Mouse (Mus musculus): ENCODE data around the gene Olfr90. TPM values are rescaled to one million over a fixed set of nuclear protein-coding genes. Genes with fewer than 3 reads are reported as not detected.

Gene Olfr90
- total RNA-seq, 2 experiments from 2014 or later, result not detected

DNA sequence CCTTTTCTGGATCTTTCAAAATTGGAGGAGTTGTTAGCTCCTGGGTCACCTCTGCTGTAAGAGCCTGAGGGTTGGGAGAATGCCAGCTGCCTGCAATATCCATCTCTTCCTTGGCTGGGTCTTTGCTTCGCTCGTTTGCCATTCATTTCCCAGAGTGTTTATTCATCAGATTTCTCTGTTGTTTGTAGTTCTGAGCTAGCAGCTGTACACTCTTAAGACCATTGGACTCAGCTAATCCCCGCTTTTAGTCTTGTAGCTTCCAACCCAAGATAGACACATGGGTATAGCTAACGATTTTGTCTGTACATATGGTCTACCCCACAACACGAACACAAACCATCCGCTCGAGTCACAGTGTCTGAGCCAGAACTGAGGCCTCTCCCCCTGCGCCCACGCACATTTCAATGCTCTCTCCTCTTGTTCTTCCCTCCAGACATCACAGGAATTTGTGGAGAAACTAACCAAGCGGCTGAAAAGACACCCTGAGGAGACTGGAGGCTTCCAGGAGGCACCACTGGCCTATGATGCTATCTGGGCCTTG is 26.1 kb downstream of the Olfr90 start:
- no peak for ATAC-seq (ENCODE audit: poor library complexity, severe bottlenecking)

DNA sequence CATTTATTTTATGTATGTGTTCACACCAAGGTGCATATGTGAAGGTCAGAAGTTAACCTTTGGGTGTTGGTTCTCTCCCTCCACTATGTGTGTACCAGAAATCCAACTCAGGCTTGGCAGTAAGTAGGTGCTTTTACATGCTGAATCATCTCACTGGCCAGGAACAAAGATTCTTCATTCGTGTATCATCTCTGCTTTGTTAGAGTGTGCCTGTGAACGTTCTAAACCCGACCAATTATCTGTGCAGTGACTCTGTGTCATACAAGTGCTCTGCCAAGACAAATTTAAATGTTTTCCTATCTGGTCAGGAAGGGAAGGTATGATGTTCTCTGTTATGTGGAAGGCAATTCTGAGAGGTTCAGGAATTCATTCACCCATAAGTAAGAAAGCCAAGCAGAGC is 26.9 kb downstream of the Olfr90 start:
- no peak for ATAC-seq (ENCODE audit: poor library complexity, severe bottlenecking)

DNA sequence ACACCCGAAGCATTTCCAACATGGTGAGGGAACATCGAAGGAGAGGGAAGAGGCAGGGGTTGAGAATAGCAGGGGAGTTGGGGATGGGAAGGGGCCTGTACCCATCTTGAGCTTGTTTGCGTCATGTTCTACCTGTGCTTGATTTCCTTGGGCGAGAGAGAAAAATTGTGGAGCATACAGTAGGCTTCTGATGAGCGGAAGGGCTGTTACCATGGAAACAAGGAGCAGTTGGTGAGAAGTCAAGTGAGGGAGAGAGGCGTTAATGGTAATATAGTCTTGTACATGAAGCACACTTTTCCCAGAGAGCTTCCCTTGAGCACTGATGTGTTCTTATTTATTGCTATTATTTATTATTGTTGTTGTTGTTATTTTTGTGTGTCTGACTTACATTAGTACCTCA is 31.3 kb downstream of the Olfr90 start:
- no peak for ATAC-seq (ENCODE audit: poor library complexity, severe bottlenecking)

DNA sequence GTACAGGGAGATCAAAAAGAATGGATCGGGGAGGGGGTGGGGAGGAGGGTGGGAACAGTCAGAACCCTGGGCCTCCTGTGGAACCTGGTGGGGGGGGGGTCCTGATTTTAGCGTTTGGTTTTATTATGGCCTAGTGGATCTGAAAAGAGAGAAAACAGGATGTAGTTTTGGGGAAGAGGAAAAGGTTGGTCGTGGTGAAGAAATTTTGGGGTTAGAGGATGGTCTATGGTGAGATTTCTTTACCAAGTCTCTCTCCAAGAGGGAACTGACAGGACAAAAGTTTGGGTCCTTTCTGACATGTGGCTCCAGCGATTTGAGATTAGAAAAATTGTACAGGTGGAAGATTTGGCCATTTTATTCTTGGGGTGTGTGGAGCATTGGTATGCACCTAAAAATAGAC is 36.6 kb downstream of the Olfr90 start:
- ATAC-seq (ENCODE audit: poor library complexity, severe bottlenecking), result peak; percentile 46

DNA sequence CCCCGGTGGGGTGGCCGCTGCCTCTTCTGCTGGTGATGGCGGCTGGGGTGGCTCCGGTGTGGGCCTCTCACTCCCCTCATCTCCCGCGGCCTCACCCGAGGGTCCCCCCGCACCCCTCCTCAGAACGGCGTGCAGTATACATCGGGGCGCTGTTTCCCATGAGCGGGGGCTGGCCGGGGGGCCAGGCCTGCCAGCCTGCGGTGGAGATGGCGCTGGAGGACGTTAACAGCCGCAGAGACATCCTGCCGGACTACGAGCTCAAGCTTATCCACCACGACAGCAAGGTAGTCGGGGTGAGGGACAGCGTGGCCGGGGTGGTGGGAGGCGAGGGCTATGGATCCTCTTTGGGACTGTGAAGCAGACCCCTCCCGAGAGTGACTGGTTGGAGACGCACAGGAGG is 37.4 kb downstream of the Olfr90 start:
- no peak for ATAC-seq (ENCODE audit: poor library complexity, severe bottlenecking)

DNA sequence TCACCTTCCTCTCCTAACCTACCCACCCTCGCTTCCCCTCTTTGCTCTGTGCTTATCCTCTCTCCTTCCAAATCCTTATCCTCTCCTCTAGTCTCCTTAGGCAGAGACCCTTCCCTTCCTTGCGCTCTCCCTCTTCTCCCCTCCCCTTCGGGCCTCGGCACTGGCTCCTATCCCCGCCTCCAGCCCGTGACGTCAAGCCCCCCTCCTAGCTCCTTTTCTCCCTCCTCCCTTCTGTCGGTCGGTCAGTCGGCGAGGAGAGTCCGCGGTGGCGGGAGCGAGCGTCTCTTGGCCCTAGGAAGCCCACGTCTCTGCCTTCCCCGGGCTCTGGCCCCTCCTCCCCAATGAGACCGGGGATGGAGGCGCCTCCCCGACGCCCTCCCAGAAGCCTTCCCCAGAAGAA is 37.9 kb downstream of the Olfr90 start:
- ATAC-seq (ENCODE audit: poor library complexity, severe bottlenecking), result peak; percentile 36

DNA sequence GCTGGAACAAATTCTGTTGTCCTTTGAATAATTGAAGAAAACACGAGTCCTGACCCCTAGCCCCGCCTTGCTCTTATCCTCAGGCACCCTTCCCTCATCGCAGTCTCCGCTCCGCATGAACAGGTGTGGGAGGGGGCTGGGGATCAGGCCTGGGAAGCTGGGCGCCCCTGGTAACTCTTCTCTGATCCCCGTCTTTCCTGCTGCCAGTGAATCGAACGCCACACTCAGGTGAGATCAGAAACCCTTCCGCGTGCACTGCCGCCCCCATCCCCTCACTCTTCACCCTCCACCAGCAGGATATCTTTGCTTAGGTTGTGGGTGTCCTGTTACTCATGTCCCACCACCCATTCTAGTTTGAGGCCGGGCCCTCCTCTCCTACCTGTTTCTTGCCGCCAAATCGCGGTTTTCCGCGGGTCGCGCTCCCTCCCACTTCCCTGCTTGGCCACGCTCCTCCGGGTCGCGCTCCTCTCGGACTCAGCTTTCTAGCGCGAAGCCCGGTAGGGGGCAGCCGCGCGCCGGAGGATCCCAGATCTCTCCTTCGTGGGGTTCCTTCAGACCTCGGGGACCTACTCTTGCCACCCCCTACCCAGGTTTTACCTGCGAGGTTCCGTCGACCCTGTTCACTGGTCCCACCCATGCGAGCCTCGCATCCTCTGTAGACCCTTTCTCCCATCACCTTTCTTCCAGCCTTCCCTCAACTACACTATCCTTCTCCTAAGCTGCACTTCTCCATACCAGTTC is 38.6 kb downstream of the Olfr90 start:
- 0 out of 2 replicates have a peak, but pooled peaks have one; percentile 23 for ATAC-seq (ENCODE audit: poor library complexity, severe bottlenecking)

DNA sequence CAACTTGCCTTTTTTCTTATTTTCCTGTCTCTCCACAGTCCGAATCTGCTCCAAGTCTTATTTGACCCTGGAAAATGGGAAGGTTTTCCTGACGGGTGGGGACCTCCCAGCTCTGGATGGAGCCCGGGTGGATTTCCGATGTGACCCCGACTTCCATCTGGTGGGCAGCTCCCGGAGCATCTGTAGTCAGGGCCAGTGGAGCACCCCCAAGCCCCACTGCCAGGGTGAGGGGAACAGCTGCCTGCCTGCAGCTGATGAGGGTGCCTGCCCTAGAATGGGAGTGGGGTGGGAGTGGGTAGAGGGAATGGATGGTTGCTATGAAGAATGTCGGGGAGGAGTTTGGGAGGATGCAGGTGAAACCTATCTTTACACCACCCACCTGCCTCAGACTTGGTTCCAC is 39.9 kb downstream of the Olfr90 start:
- no peak for ATAC-seq (ENCODE audit: poor library complexity, severe bottlenecking)

DNA sequence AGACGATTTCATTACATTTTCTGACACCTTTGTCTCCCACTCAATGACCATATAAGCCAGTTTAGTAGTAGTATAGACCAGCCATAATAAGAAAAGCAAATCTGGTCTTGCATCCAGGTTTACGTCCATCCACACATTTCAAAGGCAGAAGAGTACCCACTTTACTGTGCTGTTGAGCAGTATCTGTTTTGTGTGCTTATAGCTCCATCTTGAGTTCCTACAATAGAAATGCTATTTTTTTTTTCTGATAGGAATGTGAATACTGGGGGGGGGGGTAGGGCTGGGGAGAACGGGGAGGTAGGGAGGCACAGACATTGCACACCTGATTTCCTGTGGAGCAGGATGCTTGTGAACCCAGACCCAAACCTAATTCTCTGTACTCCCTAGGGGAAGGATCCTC is 40.3 kb downstream of the Olfr90 start:
- ATAC-seq (ENCODE audit: poor library complexity, severe bottlenecking), result no peak

DNA sequence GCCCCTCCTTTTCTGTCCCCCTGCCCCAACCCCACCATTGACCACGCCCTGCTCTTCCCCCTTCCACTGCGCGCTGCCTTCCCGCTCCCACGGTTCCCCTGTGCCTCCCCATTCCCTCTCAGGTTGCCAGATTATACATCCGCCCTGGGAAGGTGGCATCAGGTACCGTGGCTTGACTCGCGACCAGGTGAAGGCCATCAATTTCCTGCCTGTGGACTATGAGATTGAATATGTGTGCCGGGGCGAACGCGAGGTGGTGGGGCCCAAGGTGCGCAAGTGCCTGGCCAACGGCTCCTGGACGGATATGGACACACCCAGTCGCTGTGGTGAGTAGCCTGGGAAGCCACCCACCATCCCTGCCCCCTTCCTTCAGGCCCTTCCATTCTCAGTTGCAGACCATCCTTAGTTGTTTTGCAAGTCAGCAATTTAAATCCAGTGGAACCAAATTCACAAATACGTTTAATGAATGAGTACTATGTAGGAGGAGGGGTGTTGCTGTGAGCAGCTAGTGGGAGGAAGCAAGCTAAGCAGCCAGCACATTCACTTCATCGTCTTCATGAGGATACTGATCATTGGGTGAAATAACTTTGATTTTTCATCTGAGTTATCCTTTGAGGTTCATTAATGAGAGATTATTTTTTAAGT is 40.8 kb downstream of the Olfr90 start:
- no peak for ATAC-seq (ENCODE audit: poor library complexity, severe bottlenecking)

DNA sequence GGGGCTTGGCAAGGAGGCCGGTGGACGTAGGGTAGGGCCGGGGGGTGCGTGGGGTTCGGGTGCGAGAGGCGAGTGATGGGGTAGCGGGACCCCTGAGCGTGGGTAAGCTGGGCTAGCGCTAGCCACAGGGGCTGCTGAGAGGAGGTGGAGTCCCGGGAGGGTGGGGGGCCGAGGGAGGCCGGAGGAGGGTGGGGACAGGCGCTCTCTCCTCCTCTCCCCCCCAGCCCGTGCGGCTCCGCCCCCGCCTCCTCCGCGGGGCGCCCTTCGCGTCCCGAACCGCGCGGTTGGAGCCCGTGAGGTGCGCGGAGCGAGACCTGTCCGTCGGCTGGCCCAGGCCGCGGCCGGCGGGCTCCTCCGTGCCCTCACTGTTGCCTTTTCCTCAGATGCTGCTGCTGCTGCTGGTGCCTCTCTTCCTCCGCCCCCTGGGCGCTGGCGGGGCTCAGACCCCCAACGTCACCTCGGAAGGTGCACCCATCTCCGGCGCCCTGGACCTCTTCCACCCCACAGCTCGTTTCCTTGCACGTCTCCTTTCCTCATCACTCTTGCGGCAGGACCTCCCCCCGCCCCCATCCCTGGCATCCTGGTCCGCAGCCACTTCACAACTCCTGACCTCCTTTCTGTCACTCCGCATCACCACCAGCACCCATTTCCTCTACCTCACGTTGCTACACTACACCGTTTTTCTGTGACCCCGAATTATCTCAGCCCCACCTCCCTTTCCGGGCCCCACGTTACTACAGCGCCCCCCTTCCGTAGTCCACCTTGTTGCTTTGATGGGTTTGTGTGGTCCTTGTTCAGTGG is 41.8 kb downstream of the Olfr90 start:
- peak; percentile 10 for ATAC-seq (ENCODE audit: poor library complexity, severe bottlenecking)

DNA sequence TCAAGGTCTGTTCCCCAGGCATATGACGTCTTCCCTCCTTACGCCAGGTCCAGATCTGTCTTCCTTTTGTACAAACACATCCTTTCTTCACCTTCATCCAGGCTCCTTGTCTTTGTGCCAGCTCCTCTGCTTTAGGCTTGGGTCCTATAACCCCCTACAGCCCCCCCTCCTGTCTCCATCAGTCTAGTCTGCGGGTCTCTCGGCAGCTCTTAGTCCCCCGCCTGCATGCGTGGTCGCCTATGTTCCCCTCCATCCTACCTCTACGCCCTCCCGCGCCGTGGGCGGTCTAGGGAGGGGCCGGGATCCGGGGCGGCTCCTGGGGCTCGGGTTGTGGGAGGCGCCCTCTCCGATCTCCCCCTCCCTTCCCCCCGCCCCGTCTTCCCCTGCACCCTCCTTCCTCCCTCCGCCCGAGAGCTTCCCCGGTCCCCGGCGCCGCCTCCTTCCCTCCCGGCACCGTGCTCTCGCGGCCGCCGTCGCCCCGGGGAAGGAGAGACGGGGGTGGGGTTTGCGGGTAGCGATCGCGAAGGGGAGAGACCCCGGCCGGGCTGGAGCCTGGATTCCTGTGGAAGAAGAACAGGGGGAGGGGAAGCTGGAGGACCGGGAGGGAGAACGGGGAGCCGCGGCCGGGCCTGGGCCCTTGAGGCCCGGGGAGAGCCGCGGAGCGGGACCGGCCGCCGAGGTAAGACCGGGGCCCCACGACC is 42.5 kb downstream of the Olfr90 start, which contains the start of gene Gabbr1:
TSS of gene Gabbr1 (plus strand) at position 356 of the 701 bp plus-strand sequence.
- ATAC-seq (ENCODE audit: poor library complexity, severe bottlenecking), result peak; percentile 68

DNA sequence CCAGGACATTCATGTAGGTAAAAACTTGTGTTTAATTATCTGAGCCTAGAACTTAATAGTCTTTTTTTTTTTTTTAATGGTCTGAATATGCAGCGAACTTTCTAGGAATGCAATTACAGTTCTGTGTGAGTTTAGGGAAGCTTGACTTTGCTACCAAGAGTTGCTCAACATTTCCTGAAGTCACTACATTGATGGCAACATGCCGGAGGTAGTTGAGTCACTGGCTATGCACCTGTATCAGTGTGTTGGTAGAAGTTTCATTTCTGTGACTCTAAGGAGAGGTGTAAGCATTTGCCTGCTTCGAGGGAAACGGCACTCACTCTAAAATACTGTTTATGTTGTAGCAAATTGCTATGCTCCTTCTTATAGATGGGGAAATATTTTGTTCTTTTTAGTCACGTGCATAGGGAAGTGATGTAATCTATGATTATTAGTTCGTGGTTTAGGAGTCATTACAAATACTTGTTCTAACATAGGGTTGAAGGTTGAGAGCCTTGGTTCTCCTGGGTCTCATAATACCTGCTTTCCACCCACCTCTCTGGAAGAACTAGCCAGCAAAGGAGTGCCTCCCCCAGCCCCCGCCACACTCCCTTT is 43.6 kb downstream of the Olfr90 start:
- ATAC-seq (ENCODE audit: poor library complexity, severe bottlenecking), result peak; percentile 62

DNA sequence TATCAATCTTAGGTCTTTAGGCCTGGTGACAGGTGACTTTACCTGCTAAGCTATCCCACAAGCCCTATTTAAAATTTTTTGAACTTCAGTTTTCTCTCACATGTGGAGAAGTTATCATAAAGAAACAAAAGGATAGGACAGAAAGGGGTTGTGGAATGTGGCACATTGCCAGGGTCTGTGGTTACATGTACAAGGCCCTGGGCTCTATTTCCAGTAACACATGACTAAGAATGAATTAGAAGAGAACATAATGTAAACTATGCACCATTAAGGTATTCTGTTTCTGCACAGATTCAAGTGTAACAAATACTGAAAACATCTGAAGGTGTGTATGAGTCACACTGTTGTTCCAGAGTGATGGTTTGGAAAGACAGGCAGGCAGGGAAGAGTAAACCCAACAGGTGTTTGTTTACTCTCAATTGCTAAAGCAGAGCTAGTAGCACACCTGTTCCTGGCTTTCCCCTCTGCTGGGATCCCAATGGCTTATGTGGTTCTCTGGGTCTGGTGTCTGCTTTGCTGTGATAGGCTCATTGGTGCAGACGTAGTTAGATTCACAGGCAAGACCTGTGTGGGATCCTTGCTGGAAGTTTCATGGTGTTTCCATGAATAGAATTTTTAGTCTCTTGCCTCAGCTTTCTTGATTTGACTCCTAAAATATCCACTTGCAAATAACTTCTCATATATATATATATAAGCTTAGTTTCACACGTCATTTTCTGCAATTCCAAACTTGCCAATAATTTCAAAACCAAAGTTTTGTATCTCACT is 49.0 kb downstream of the Olfr90 start:
- ATAC-seq (ENCODE audit: poor library complexity, severe bottlenecking), result no peak

Other genes with a start within 250 kb of the Olfr90 start
- gene Trim15, start 221.3 kb downstream of the Olfr90 start, total RNA-seq (2015), result not detected in 2 replicates
- not detected in 2 replicates for gene Trim15, start 221.3 kb downstream of the Olfr90 start, total RNA-seq (2017)
- 0.52 and 0.76 TPM in 2 replicates for gene Trim10, start 218.9 kb downstream of the Olfr90 start, total RNA-seq (2015)
- 1.5 and 3.9 TPM in 2 replicates for gene Trim10, start 218.9 kb downstream of the Olfr90 start, total RNA-seq (2017)
- not detected in 2 replicates for gene Trim40, start 198.4 kb downstream of the Olfr90 start, total RNA-seq (2015)
- gene Trim40, start 198.4 kb downstream of the Olfr90 start, total RNA-seq (2017), result not detected in 2 replicates
- gene Trim31, start 190.4 kb downstream of the Olfr90 start, total RNA-seq (2015), result not detected in 2 replicates
- not detected in 2 replicates for gene Trim31, start 190.4 kb downstream of the Olfr90 start, total RNA-seq (2017)
- not detected in 2 replicates for gene Rnf39, start 145.6 kb downstream of the Olfr90 start, total RNA-seq (2015)
- gene Rnf39, start 145.6 kb downstream of the Olfr90 start, total RNA-seq (2017), result 0.20 TPM in 1 of 2 replicates, not detected in the other
- 61.1 and 68.5 TPM in 2 replicates for gene Ppp1r11, start 136.8 kb downstream of the Olfr90 start, total RNA-seq (2015)
- 58.5 and 63.3 TPM in 2 replicates for gene Ppp1r11, start 136.8 kb downstream of the Olfr90 start, total RNA-seq (2017)
- gene Znrd1, start 129.9 kb downstream of the Olfr90 start, total RNA-seq (2015), result 85.1 and 90.6 TPM in 2 replicates
- gene Znrd1, start 129.9 kb downstream of the Olfr90 start, total RNA-seq (2017), result 22.5 and 32.0 TPM in 2 replicates
- 2.2 and 4.3 TPM in 2 replicates for gene Znrd1as, start 129.9 kb downstream of the Olfr90 start, total RNA-seq (2015)
- 5.7 and 6.5 TPM in 2 replicates for gene Znrd1as, start 129.9 kb downstream of the Olfr90 start, total RNA-seq (2017)
- not detected in 2 replicates for gene 2410137M14Rik, start 107.3 kb downstream of the Olfr90 start, total RNA-seq (2015)
- gene 2410137M14Rik, start 107.3 kb downstream of the Olfr90 start, total RNA-seq (2017), result not detected in 2 replicates
- gene H2-M5, start 99.0 kb downstream of the Olfr90 start, total RNA-seq (2015), result 0.23 TPM in 1 of 2 replicates, not detected in the other
- not detected in 2 replicates for gene H2-M5, start 99.0 kb downstream of the Olfr90 start, total RNA-seq (2017)
- not detected in 2 replicates for gene Zfp57, start 87.3 kb downstream of the Olfr90 start, total RNA-seq (2015)
- not detected in 2 replicates for gene Zfp57, start 87.3 kb downstream of the Olfr90 start, total RNA-seq (2017)
- not detected in 2 replicates for gene Mog, start 65.1 kb downstream of the Olfr90 start, total RNA-seq (2015)
- not detected in 2 replicates for gene Mog, start 65.1 kb downstream of the Olfr90 start, total RNA-seq (2017)
- 12.4 and 14.2 TPM in 2 replicates for gene Gabbr1, start 42.5 kb downstream of the Olfr90 start, total RNA-seq (2015)
- 5.7 and 10.5 TPM in 2 replicates for gene Gabbr1, start 42.5 kb downstream of the Olfr90 start, total RNA-seq (2017)
- not detected in 2 replicates for gene Olfr91, start 9.8 kb upstream of the Olfr90 start, total RNA-seq (2015)
- not detected in 2 replicates for gene Olfr91, start 9.8 kb upstream of the Olfr90 start, total RNA-seq (2017)
- not detected in 2 replicates for gene Olfr92, start 31.6 kb upstream of the Olfr90 start, total RNA-seq (2015)
- gene Olfr92, start 31.6 kb upstream of the Olfr90 start, total RNA-seq (2017), result not detected in 2 replicates
- gene Olfr93, start 73.0 kb upstream of the Olfr90 start, total RNA-seq (2015), result not detected in 2 replicates
- not detected in 2 replicates for gene Olfr93, start 73.0 kb upstream of the Olfr90 start, total RNA-seq (2017)
- not detected in 2 replicates for gene Ubd, start 105.4 kb upstream of the Olfr90 start, total RNA-seq (2015)
- gene Ubd, start 105.4 kb upstream of the Olfr90 start, total RNA-seq (2017), result 0.40 TPM in 1 of 2 replicates, not detected in the other
- not detected in 2 replicates for gene Olfr94, start 112.5 kb upstream of the Olfr90 start, total RNA-seq (2015)
- gene Olfr94, start 112.5 kb upstream of the Olfr90 start, total RNA-seq (2017), result not detected in 2 replicates
- not detected in 2 replicates for gene Olfr95, start 124.6 kb upstream of the Olfr90 start, total RNA-seq (2015)
- gene Olfr95, start 124.6 kb upstream of the Olfr90 start, total RNA-seq (2017), result 0.04 TPM in 1 of 2 replicates, not detected in the other
- not detected in 2 replicates for gene Olfr96, start 131.6 kb upstream of the Olfr90 start, total RNA-seq (2015)
- gene Olfr96, start 131.6 kb upstream of the Olfr90 start, total RNA-seq (2017), result not detected in 2 replicates
- gene Olfr97, start 148.8 kb upstream of the Olfr90 start, total RNA-seq (2015), result not detected in 2 replicates
- not detected in 2 replicates for gene Olfr97, start 148.8 kb upstream of the Olfr90 start, total RNA-seq (2017)
- not detected in 2 replicates for gene Olfr98, start 175.2 kb upstream of the Olfr90 start, total RNA-seq (2015)
- gene Olfr98, start 175.2 kb upstream of the Olfr90 start, total RNA-seq (2017), result not detected in 2 replicates
- 17.4 and 20.9 TPM in 2 replicates for gene H2-M3, start 181.7 kb upstream of the Olfr90 start, total RNA-seq (2015)
- 42.3 and 45.1 TPM in 2 replicates for gene H2-M3, start 181.7 kb upstream of the Olfr90 start, total RNA-seq (2017)
- gene Olfr99, start 195.0 kb upstream of the Olfr90 start, total RNA-seq (2015), result not detected in 2 replicates
- not detected in 2 replicates for gene Olfr99, start 195.0 kb upstream of the Olfr90 start, total RNA-seq (2017)
- gene Olfr101, start 215.8 kb upstream of the Olfr90 start, total RNA-seq (2015), result not detected in 2 replicates
- not detected in 2 replicates for gene Olfr101, start 215.8 kb upstream of the Olfr90 start, total RNA-seq (2017)
- gene Olfr102, start 228.6 kb upstream of the Olfr90 start, total RNA-seq (2015), result not detected in 2 replicates
- not detected in 2 replicates for gene Olfr102, start 228.6 kb upstream of the Olfr90 start, total RNA-seq (2017)